Comparison of ENCODE assay signal across 8 mouse cellular contexts in genomic region chr14:76780572-76781523, GRCm38 (mm10).
A peak's percentile ranks its signal among the peaks of the same experiment; 100 is the strongest.
DNase-seq lines count a peak whose midpoint lies in the region; ATAC-seq and TF ChIP-seq lines count a peak whose summit lies in the region.
"Had no signal": no experiment of that assay in that cellular context is flagged by ENCODE, and none has a peak within 500 bp of the region (broad histone marks: within the 10 kb centered on the region; RNA-seq: fewer than 3 reads in every experiment).

No protein-coding gene starts in this region.

- peak overlapping the region; percentile 58 for H3K27ac ChIP-seq in hindbrain, embryonic 12.5 days
- H3K27ac ChIP-seq: liver, embryonic 12.5 days had no signal

- H3K9ac ChIP-seq in hindbrain, embryonic 12.5 days = no peak overlapping the region
- H3K9ac ChIP-seq: liver, embryonic 12.5 days had no signal

- WGBS in lung, adult 2 months = 59% methylated on average over 14 of the region's 14 CpGs
- 58% methylated on average over 14 of the region's 14 CpGs for WGBS in hindbrain, embryonic 12.5 days

- no peak for TF ChIP-seq POLR2A in lung, adult 2 months (IDR thresholded peaks at IDR 0.05; ENCODE audit: borderline replicate concordance, extremely low read depth, low read depth, low read length)
- no peak for TF ChIP-seq POLR2A in brain, embryonic 14.5 days (IDR thresholded peaks at IDR 0.05; ENCODE audit: borderline replicate concordance, extremely low read depth, insufficient read depth, insufficient read length, poor library complexity, severe bottlenecking)

- DNase-seq in lung, adult 18-20 months = peak; percentile 27 to 34
- no peak for DNase-seq in lung, adult 2 months
- peak; percentile 74 for DNase-seq in brain, embryonic 14.5 days (ENCODE audit: low read depth)
- DNase-seq in spleen, postnatal 36 days (ENCODE audit: low spot score in 2 of 2) = no peak
- DNase-seq in right cerebral cortex, postnatal 25 days = no peak

- no peak overlapping the region for H3K4me3 ChIP-seq in lung, adult 2 months (replicated peaks; ENCODE audit: extremely low read depth, low read depth, low read length)
- H3K4me3 ChIP-seq in hindbrain, embryonic 12.5 days = no peak overlapping the region
- H3K4me3 ChIP-seq: liver, embryonic 12.5 days had no signal

- no peaks in the 10 kb centered on the region for H3K36me3 ChIP-seq in hindbrain, embryonic 12.5 days
- H3K36me3 ChIP-seq: liver, embryonic 12.5 days had no signal

- TF ChIP-seq CTCF in lung, adult 2 months (IDR thresholded peaks at IDR 0.05; ENCODE audit: insufficient read depth, low read length) = no peak
- no peak for TF ChIP-seq CTCF in brain, embryonic 14.5 days (IDR thresholded peaks at IDR 0.05; ENCODE audit: borderline replicate concordance, extremely low read depth, insufficient read depth, insufficient read length)

- H3K27me3 ChIP-seq in hindbrain, embryonic 12.5 days = peaks cover 2% of the 10 kb centered on the region; the same call in 1 of the 2 replicates

- ATAC-seq in hindbrain, embryonic 12.5 days (ENCODE audit: low FRiP score) = 0 out of 2 replicates have a peak, but pooled peaks have one; percentile 40
- 0 out of 2 replicates have a peak, but pooled peaks have one; percentile 1 for ATAC-seq in monocyte, adult 5-6 weeks (replicated peaks; ENCODE audit: insufficient number of reproducible peaks, low FRiP score, low TSS enrichment, poor library complexity, severe bottlenecking)
- ATAC-seq: liver, embryonic 12.5 days had no signal

- no peaks in the 10 kb centered on the region for H3K9me3 ChIP-seq in hindbrain, embryonic 12.5 days (replicated peaks)
- H3K9me3 ChIP-seq: liver, embryonic 12.5 days had no signal

- no peak overlapping the region for H3K4me2 ChIP-seq in hindbrain, embryonic 12.5 days (replicated peaks)
- H3K4me2 ChIP-seq: liver, embryonic 12.5 days had no signal

- H3K4me1 ChIP-seq in lung, adult 2 months (ENCODE audit: control insufficient read depth, insufficient read depth, low read length) = peaks cover 2% of the 10 kb centered on the region; the same call in 1 of the 2 replicates
- H3K4me1 ChIP-seq in hindbrain, embryonic 12.5 days = peaks cover 7% of the 10 kb centered on the region

Comparison
In these comparisons a context has a peak if more than half of its experiments do, and no peak if none do; other contexts are left out.
1. DNase-seq: peak in lung, adult 18-20 months (2 of 2) and brain, embryonic 14.5 days (single experiment); none in lung, adult 2 months (single experiment), spleen, postnatal 36 days (0 of 2) and right cerebral cortex, postnatal 25 days (single experiment).